Mouse (Mus musculus): ENCODE measurements around the gene Hist1h3e.

The Hist1h3e gene

DNA sequence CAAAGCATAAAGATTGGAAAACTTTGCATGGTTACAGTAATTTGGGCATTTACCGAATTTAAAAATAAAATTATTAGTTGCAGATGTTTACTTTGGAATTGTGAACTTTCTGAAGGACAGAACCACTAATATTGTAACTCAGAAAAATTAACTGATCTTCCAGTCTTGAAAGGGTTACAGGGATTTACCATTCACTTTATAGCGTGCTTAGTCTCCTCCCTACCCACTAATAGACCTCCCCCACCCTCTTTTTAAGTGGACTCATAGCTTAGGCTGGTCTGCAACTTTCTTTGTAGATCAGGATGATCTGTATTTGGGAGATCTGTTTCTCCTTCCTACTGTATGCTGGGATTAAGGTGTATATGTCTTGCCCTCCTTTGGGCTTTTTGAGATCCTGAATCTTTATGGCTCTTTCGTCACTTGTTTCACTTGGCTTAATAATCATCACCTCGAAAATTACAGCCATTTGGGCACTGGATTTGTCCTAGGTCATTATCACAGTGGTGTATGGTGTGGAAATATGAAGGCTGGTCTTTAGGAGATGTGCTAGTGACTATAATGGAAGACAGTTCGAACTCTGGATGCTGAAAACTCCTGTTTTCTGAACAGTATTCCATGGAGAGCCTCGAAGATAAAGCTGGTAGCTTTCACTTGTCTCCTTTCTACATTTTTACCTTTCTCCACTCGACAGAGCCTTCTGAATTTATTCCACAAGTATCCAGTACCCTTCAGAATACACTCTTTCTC lies 25.9 kb downstream of the Hist1h3e start:
- no peak for DNase-seq

DNA sequence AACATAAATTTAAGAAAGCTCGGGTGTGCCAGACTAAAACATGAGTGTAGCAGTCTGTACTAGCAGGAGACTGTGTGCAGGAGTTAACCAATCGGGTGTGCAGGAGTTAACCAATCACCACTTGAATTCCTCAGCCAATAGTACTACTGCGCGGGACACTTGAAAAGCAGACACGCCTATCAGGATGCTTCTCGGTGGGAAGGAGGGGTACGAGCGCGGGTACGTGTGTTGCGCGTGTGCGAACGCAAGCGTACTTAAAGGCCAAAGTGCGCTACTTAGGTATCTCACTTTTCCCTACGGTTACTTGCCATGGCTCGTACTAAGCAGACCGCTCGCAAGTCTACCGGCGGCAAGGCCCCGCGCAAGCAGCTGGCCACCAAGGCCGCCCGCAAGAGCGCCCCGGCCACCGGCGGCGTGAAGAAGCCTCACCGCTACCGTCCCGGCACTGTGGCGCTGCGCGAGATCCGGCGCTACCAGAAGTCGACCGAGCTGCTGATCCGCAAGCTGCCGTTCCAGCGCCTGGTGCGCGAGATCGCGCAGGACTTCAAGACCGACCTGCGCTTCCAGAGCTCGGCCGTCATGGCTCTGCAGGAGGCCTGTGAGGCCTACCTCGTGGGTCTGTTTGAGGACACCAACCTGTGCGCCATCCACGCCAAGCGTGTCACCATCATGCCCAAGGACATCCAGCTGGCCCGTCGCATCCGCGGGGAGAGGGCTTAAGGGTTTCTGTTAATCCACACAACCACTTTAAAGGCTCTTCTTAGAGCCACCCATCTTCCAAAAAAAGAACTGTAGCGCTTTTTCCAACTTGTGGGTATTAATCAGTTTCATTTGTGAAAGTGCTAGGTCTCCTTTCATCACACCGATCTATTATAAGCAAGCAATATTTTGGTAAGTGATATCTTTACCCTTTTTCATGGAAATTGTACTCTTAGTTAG lies 26.8 kb downstream of the Hist1h3e start, which contains the start of gene Hist1h3g:
Hist1h3g (plus strand) TSS at position 286 of the 939 bp plus-strand sequence.
- DNase-seq = peak; percentile 90 to 91

DNA sequence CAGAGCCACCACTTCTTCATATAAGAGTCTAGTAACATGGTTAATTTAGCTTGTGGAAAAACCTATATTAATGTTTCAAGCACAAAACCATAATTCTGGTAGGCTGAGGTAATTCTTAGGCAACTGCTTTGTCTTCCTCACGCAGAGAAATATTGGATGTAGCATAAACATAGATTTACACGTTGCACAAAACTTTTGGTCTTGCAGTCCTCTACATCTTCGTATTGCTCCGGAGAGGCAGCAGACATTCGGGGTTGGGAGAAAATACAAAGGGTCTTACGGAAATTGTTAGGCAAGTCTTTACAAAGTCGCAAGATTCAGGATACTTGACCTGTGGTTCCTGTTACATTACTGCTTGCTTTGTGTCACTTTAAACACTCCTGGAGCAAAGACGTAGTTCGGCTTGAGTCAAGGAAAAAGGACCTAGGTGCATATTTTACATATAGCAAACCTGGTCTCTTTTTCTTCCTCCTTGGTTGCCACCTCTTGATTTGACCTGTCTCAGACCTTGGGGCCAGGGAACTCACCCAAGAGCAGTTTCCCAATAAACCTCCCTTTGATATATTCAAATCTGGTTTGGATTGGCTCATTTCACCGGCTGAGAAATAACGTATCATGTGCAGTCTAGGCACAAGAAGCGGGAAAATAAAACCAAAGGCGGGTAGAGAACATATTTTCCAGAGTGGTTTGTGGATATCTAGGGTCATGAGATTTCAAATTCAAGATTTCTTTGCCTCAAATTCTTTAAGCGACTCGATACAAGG lies 27.6 kb downstream of the Hist1h3e start:
- DNase-seq = peak in 1 of 2 experiments; percentile 38

DNA sequence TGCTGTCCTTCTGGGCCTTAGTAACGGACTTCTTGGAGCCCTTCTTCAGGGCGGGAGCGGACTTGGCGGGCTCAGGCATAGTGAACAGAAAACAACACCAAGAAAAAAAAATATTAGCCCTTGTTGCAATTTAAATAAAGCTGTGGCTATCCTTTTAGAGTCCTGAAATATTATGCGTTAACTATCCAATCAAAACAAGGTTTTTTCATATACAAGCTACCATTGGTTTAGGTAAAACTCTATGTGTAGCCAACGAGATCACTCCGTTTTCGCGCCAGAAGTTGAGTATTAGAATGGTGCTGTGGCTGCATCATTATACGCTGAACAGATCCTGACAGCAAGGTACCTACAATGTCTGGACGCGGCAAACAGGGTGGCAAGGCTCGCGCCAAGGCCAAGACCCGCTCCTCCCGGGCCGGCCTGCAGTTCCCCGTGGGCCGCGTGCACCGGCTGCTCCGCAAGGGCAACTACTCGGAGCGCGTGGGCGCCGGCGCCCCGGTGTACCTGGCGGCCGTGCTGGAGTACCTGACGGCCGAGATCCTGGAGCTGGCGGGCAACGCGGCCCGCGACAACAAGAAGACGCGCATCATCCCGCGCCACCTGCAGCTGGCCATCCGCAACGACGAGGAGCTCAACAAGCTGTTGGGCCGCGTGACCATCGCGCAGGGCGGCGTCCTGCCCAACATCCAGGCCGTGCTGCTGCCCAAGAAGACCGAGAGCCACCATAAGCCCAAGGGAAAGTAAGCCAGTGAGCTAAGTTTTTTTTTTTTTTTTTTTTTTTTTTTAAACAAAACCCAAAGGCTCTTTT lies 28.4 kb downstream of the Hist1h3e start, which contains the start of gene Hist1h2af:
Hist1h2af (plus strand) TSS at position 347 of the 808 bp plus-strand sequence.
- DNase-seq = peak; percentile 73 to 83

DNA sequence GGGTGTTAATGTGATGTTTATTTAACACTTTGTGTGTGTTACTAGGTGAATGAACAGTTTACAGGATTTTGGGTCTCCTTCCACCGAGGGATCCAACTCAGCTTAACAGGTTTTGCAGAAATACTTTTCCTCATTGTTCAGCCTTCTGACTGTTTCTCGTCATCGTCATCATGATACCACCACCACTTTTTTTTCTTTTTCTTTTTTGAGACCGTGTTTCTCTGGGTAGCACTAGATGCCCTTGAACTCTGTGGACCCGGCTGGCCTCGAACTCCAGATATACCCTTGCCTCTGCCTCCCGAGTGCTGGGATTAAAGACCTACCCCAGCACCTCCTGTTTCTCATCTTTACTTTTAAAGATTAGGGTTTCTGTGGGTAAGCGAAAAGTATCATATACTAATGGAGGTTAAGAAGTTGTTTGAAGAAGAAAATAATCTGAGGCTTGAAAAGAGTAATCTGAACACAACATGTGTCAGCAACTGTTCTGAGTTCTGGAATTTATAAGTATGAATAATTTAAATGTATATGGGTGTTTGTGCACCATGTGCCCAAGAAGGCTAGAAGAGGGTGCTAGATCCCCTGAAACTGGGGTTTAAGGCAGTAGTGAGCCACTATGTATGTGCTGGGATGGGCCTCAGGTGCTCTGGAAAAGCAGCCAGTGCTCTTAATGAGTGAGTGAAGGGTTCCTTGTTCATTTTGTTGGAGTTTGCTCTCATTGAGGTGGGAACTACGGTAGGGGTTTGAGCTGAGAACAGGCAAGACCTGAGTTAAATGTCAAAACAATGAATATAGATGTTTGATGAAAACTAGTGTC lies 29.7 kb downstream of the Hist1h3e start:
- DNase-seq = no peak

DNA sequence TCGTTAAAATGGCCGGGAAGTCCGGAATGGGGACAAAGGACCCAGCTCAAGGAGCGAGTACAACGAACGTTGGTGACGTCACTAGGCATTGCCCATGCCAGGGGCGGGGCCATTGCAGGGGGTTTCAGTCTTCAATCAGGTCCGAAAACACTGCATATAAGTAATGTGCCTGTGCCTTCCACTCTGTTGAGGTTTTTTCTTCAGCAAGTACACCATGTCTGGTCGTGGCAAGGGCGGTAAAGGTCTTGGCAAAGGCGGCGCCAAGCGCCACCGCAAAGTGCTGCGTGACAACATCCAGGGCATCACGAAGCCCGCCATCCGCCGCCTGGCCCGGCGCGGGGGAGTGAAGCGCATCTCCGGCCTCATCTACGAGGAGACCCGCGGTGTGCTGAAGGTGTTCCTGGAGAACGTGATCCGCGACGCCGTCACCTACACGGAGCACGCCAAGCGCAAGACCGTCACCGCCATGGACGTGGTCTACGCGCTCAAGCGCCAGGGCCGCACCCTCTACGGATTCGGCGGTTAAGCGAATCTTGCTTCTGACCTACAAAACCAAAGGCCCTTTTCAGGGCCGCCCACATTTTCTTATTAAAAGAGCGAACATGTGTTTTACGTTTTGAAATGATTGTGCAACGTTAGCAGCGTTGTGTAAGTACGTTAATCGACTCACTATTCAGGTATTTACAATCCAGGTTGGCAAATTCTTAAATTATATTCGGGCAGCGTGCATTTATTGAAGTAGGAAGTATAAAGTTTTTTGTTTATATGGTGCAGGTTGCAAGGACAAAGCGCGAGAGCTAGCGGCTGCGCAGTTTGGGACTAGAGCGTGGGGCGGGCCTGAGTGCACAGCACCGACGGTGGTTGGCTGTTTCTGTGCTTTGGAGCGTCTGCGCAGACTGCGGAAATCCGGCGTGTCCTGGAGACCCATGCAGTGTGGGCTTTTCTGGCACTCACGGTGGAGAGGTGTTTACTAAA lies 31.0 kb downstream of the Hist1h3e start, which contains the start of gene Hist1h4h:
Hist1h4h (plus strand) TSS at position 150 of the 975 bp plus-strand sequence.
- peak; percentile 95 to 97 for DNase-seq

DNA sequence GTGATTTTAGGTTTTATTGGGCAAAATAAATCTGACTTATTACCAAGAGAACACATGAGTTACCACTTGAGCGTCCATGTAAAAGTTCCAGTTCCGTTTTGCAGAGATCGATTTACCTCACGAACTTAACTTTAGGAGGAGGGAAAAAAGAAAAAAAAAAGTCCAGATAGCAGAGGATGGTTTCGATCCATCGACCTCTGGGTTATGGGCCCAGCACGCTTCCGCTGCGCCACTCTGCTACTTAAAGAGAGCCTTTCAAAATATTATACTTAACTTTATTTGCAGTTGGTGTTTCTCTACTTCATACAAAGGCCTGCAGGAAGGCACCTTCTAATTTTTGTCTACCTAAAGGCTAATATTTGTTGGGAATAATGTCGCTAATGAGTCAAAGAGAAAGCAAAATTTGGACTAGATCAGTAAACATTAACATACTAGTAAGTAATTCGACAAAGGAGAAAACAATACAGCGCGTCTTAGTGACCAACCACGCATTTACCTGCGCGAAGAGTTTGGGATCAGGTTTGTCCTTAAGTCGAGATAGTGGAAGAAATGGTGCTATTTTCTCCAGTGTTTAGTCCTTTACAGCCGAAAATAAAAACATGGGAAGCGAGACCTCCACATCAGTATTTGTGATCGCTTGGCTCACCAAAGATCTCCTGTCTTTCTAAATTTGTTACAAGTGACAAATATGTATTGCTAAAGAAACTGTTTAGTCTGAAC lies 31.8 kb downstream of the Hist1h3e start:
- DNase-seq = peak; percentile 62 to 77

DNA sequence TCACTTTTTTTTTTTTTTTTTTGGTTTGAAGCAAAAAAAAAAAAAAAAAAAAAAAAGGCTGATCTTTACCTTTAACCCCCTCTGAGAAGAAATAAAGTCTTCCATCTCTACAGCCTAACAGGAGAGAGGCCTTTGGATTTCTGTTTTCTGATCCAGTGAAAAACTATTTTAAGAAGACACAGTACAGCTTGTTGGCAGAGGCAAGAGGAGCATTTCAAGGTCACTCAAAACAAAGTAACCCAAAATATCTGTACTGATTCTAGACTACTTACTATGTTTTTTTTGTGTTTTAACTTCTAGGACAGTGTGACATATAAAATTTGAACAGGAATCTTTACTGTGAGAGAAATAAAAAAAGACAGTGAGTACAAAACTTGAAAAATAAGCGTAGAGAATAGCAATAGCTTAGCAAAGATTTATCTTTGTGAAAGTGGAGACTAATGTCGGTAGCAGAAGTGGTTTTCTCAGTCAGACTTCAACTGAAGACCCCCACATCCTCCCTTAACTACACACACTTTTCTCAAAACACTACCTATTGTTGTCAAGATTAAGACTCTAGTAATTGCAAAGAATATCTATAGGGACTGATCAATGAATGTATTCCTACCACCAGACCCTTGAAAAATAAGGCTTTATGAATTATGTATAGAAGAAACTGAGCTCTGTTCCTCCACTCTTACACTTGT lies 32.5 kb downstream of the Hist1h3e start:
- DNase-seq = no peak

DNA sequence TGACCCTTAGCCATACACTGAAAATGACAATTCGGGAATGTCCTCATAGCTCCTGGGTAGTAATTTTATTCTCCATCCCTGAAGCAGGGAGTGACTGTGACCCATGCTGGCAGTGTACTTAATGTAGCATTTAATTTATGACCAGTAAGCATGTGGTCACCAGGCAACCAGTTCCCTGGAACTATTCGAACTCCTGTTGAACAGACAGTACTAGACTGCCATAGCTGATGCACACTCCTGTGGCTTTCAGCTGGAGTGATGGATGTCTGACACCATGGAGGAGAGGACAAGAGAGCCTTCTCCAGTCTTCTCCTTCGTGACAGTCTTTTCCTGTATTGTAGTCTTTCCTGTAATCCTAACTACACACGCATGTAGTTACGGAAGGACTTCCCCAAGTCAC lies 33.2 kb downstream of the Hist1h3e start:
- DNase-seq = no peak

DNA sequence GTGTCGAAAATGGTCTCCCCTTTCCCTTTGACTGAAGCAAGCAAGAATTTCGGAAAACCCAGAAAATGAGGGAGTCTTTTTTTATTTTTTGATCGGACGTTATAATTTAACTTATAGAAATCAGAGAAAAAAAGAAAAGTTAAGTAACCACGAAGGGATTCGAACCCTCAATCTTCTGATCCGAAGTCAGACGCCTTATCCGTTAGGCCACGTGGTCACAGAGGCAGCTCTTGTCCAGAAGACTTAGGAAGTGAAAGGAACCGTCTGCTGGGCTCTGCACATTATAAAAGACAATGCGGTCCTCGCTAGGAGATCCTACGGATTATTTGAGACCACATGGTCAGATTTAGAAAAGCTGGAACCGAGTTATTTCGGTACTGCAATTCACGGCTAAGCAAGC lies 35.9 kb downstream of the Hist1h3e start:
- peak; percentile 92 to 93 for DNase-seq

DNA sequence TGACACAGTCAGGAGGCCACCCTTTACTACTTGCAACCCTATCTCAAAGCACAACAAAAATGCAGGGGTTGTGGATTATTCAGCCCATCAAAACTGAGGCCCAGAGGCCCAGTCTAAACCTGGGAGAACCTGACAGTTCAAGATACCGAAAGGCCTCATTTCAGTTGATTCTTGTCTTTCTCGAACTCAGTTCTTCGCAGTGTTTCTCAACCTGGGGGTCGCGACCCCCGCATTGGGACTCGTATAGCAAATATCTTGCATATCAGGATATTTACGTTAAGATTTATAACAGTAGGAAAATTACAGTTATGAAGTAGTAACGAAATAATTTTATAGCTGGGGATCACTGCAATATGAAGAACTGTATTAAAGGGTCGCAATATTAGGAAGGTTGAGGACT lies 36.3 kb downstream of the Hist1h3e start:
- DNase-seq = peak; percentile 48 to 56

DNA sequence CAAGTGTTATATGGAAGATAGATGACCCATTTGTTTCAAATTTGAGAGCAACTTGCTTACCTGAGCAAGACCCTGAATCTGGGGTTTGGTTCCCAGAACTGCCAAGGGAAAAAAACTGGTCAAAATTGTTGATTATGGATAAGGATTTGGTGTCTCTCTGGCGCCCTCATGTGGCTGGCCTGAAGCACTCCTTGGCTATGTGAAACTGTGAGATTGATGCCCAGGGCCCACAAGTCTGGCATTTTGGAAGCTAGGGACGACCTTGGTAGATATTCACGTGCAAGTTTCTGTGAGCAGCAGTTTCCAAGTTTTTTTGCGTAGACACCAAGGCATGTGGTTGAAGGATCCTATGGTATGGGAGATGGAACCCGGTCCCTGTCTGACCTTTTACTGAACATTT lies 37.5 kb downstream of the Hist1h3e start:
- DNase-seq = peak; percentile 83 to 84

DNA sequence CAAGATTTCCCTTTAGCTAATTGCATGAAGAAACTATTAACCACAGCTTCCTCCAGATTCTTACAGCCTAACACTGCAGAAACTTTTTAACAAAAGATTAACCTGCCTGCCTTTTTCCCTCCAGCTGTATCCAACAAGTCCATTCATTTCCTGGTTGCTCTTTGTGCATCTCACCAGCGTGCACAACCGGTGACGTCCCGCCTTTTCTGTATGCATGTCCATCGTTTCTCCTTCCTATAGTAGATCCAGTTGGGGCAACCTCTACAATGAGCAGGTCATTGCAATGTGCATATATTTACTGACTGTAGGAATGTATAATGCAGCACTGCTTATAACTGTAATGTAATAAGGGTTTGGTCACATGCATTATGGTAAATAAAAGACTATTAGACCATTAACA lies 38.2 kb downstream of the Hist1h3e start:
- no peak for DNase-seq

DNA sequence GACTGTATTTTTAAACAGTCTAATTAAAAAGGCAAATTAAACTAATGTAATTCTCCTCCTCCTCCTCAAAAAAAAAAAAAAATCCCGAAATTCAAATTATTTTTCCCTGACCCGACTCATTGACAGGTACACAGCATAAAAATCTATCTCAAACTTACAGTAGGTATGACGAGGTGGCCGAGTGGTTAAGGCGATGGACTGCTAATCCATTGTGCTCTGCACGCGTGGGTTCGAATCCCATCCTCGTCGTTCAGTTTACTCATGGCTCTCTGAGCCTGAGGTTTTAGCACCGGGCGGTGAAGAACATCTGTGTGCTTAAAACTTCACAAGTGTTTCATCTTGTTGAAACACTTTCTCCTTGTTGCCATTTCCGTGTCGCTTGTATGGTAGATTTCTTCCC lies 40.5 kb downstream of the Hist1h3e start:
- peak; percentile 83 to 88 for DNase-seq

DNA sequence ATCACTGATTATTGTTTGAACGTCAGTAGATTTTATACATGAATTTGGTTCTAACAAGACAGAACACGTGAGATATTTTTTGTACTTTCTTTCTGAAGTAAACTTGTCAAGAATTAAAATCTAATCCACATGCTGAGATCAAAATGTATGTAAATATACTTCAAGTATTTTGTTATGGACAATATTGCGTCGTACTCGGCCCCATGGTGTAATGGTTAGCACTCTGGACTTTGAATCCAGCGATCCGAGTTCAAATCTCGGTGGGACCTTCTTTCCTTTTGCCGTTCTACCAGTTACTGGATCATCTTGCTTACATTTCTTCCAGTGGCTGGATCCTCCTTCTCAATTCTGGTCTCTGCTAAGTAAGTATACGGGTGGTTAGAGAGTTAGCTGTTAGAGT lies 42.8 kb downstream of the Hist1h3e start:
- peak; percentile 77 to 84 for DNase-seq

DNA sequence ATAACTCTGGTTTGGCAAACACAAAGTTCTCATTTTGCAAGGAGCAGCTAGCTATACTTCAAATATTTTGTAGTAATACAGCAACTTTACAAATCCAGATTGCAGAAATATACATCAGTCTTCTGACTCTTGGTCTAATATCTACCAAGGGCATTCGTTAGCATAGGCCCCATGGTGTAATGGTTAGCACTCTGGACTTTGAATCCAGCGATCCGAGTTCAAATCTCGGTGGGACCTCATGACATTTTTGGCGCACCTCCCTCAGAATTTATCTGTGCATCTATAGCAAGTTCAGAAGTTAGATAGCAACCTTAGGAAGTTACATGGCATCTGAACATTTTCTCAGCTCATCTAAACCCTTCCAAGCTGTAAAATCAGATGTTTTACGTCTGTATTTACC lies 43.3 kb downstream of the Hist1h3e start:
- DNase-seq = peak; percentile 76 to 82

DNA sequence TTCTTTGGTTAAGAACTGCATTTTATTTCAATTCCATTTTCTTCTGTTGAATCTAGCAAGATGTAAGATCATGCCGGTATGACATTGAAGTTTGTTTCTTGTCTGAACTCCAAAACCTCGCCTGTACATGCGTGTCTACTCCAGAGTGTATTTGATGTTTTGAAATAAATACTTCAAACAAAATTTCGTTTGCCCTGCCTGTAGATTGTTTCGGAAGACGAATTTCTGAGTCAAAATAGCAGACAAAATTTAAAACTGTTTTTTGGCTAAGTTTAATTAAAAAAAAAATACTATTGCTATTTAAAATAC lies 43.9 kb downstream of the Hist1h3e start:
- DNase-seq = no peak

DNA sequence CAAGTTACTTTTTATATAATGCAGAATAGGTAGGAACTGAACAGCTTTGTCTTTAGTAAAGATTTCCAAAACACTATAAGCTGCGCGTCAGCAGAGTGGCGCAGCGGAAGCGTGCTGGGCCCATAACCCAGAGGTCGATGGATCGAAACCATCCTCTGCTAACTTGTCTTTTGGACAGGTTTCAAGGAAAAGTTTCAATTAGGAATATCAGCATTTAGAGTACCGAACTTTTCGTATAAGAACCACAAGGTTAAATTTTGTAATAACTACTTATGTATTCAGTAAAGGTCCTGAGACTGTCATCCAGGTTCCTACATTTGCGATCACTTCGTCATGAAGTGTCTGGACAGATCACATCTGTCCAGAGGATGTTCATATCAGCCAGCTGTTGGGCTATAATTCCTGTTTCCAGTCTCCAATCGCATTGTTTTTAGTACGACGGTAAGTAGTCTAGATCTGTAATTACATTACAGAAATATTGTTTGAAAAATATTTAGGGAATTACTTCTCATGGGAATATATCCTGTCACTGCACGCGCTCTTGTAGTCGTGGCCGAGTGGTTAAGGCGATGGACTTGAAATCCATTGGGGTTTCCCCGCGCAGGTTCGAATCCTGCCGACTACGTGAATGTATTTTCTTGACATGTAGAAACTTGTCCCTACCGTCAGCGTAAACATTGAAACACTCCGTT lies 44.4 kb downstream of the Hist1h3e start:
- DNase-seq = peak; percentile 92 to 94
